Mouse (Mus musculus): ENCODE data around the gene Tbc1d22a.

DNA sequence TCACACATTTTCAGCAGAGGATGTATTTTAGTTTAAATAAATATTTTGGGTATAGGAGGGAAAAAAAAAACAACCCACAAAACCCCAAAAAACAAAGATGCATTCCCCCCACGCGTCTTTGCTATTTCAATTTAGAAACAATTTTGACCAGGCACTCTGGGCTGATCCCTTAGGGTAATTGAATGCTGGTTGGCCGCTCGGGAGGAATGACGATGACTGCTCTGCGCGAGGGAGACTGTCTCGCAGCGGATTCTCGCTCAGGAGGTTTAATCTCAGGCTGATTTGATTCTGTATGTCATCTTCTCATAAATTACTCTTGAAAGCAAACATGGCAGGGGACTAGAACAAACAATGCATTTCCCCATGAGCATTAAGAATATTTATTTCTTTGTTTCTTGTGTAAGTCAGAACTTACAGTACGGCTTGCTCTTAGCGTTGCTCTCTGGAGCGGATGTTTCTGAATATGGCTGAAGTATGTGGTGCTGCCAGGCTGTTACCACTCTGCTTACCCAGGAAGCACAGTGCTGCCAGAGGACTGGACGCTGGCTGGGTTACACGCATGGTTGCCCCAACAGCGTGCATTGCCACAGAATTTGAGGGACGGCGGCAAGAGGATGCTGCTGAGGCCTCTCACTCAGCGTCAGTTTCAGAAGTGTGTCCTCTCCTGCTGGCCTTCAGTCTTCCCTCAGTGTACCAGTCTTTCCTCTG is 106.7 kb downstream of the Tbc1d22a start:
- no peak for TF ChIP-seq CTCF (IDR thresholded peaks at IDR 0.05; ENCODE audit: low read depth)
- no peak for TF ChIP-seq EP300 (optimal IDR thresholded peaks at IDR 0.05)
